Mouse (Mus musculus) forebrain, embryonic 14.5 days (tissue): Measurements from ENCODE around the gene Zfp612. TPM values are rescaled to one million over a fixed set of nuclear protein-coding genes. Genes with fewer than 3 reads are reported as not detected.

Source experiments
- ATAC-seq: fragments of 200-750 bp; cut with Nextera tagmentation; 2 replicates; pipeline ENCODE4 v1.8.0; 2017; ENCODE audit warnings: mild to moderate bottlenecking, moderate library complexity
- DNase-seq: peaks from one replicate; pipeline ENCODE4 v3.0.0-alpha.2; 2015; ENCODE audit warnings: low spot score
- H3K27ac ChIP-seq: fragments of 300-500 bp; sonication (generic); 2 replicates; pipeline ENCODE4 v1.5.1; 2014; ENCODE audit warnings: low read depth, mild to moderate bottlenecking, control low read depth, low read length, moderate library complexity
- H3K27me3 ChIP-seq: fragments of 300-500 bp; sonication (generic); replicated peaks from 2 replicates; pipeline ENCODE4 v1.6.1; 2014; ENCODE audit warnings: low read length, control low read depth, mixed read lengths; ENCODE audit not compliant: control insufficient read depth, insufficient read depth
- H3K36me3 ChIP-seq: fragments of 300-500 bp; sonication (generic); 2 replicates; pipeline ENCODE4 v1.6.1; 2014; ENCODE audit warnings: low read length, control low read depth; ENCODE audit not compliant: control insufficient read depth, insufficient read depth
- H3K4me1 ChIP-seq: fragments of 300-500 bp; sonication (generic); 2 replicates; pipeline ENCODE4 v1.6.1; 2014; ENCODE audit warnings: antibody characterized with exemption, low read length, control low read depth; ENCODE audit not compliant: control insufficient read depth, insufficient read depth
- H3K4me2 ChIP-seq: fragments of 300-500 bp; sonication (generic); 2 replicates; pipeline ENCODE4 v1.6.1; 2014; ENCODE audit warnings: mild to moderate bottlenecking, control low read depth, low read length
- H3K4me3 ChIP-seq: fragments of 300-500 bp; sonication (generic); 2 replicates; pipeline ENCODE4 v1.5.1; 2014; ENCODE audit warnings: low read depth, low read length, control low read depth
- H3K9ac ChIP-seq: fragments of 300-500 bp; sonication (generic); 2 replicates; pipeline ENCODE4 v1.6.1; 2014; ENCODE audit warnings: mild to moderate bottlenecking, low read length, control low read depth, moderate library complexity
- H3K9me3 ChIP-seq: fragments of 300-500 bp; sonication (generic); replicated peaks from 2 replicates; pipeline ENCODE4 v1.6.1; 2016; ENCODE audit warnings: low read length, control low read depth, mixed read lengths; ENCODE audit not compliant: control insufficient read depth
- WGBS: fragments of 180-500 bp; shearing (Covaris S2); extraction: QIAGEN DNeasy Blood & Tissue Kit; methylation state at CpG from one replicate; pipeline ENCODE4 v1.1.7; 2014; 5-methylcytosine and 5-hydroxymethylcytosine counted together
- polyA plus RNA-seq: library from polyadenylated mRNA; unstranded; fragments of >200 nt; fragmentation: Nextera tagmentation; extraction: Ambion mirVana; gene quantifications from 2 replicates; pipeline ENCODE4 v1.2.1, GENCODE M21; 2014

Gene Zfp612
- polyA plus RNA-seq, 1 experiment from 2014 or later: 16.4 TPM

GRCm38 (mm10) chr8:110101676-110102075 lies 22.1 kb downstream of the Zfp612 start:
- DNase-seq: no peak
- H3K4me2 ChIP-seq: no peak overlapping the region
- H3K9me3 ChIP-seq: no peaks in the 10 kb centered on the region
- no peak overlapping the region for H3K27ac ChIP-seq
- H3K27me3 ChIP-seq: no peaks in the 10 kb centered on the region
- 90% methylated on average over 15 of the region's 15 CpGs for WGBS
- no peak for ATAC-seq
- H3K9ac ChIP-seq: no peak overlapping the region
- H3K4me1 ChIP-seq: no peaks in the 10 kb centered on the region
- H3K4me3 ChIP-seq: no peak overlapping the region
- no peaks in the 10 kb centered on the region for H3K36me3 ChIP-seq

- Histone ChIP-seq H3K4me2 (no peak within 1 kb of the TSS), H3K27me3 (no peaks in the 10 kb centered on the region), H3K4me3 (no peak within 1 kb of the TSS), H3K36me3 (no peaks in the 10 kb centered on the region), H3K27ac (no peak within 1 kb of the TSS), H3K9ac (no peak within 1 kb of the TSS), H3K9me3 (no peaks in the 10 kb centered on the region), H3K4me1 (no peaks in the 10 kb centered on the region)
- 92% methylated on average over 3 of the region's 3 CpGs for WGBS
- ATAC-seq: no peak
- no peak for DNase-seq
Measured at GRCm38 (mm10) chr8:110102653-110103052, 23.1 kb downstream of the Zfp612 start, which contains the start of gene Gm17720. Gene Gm17720 (minus strand): TSS chr8:110102753.

- ATAC-seq (no peak), DNase-seq (peak; percentile 21)
- Histone ChIP-seq H3K9me3 (no peaks in the 10 kb centered on the region), H3K27me3 (no peaks in the 10 kb centered on the region), H3K27ac (no peak overlapping the region), H3K4me2 (no peak overlapping the region), H3K4me1 (no peaks in the 10 kb centered on the region), H3K9ac (no peak overlapping the region), H3K36me3 (no peaks in the 10 kb centered on the region), H3K4me3 (no peak overlapping the region)
- 38% methylated on average over 6 of the region's 6 CpGs for WGBS
Measured at GRCm38 (mm10) chr8:110119715-110120114, 40.2 kb downstream of the Zfp612 start.

- no peak overlapping the region for H3K4me3 ChIP-seq
- WGBS: 23% methylated on average over 13 of the region's 13 CpGs
- H3K4me2 ChIP-seq: no peak overlapping the region
- H3K27me3 ChIP-seq: no peaks in the 10 kb centered on the region
- DNase-seq (peak; percentile 88), ATAC-seq (peak; percentile 44; the same call in 1 of the 2 replicates)
- H3K36me3 ChIP-seq: no peaks in the 10 kb centered on the region
- H3K4me1 ChIP-seq: no peaks in the 10 kb centered on the region
- H3K9me3 ChIP-seq: no peaks in the 10 kb centered on the region
- no peak overlapping the region for H3K27ac ChIP-seq
- H3K9ac ChIP-seq: no peak overlapping the region
Measured at GRCm38 (mm10) chr8:110130537-110130936, 51.0 kb downstream of the Zfp612 start.

GRCm38 (mm10) chr8:110134236-110134635 lies 54.7 kb downstream of the Zfp612 start:
- no peak for ATAC-seq
- no peak overlapping the region for H3K9ac ChIP-seq
- H3K4me2 ChIP-seq: no peak overlapping the region
- no peak overlapping the region for H3K27ac ChIP-seq
- no peak overlapping the region for H3K4me3 ChIP-seq
- H3K9me3 ChIP-seq: no peaks in the 10 kb centered on the region
- H3K4me1 ChIP-seq: no peaks in the 10 kb centered on the region
- no peaks in the 10 kb centered on the region for H3K36me3 ChIP-seq
- no peak for DNase-seq
- H3K27me3 ChIP-seq: no peaks in the 10 kb centered on the region
- 91% methylated on average over 8 of the region's 8 CpGs for WGBS

GRCm38 (mm10) chr8:110135515-110135914 lies 56.0 kb downstream of the Zfp612 start:
- no peaks in the 10 kb centered on the region for H3K27me3 ChIP-seq
- H3K9me3 ChIP-seq: no peaks in the 10 kb centered on the region
- no peaks in the 10 kb centered on the region for H3K4me1 ChIP-seq
- 52% methylated on average over 7 of the region's 7 CpGs for WGBS
- H3K36me3 ChIP-seq: no peaks in the 10 kb centered on the region
- ATAC-seq: no peak
- DNase-seq: peak; percentile 49
- H3K4me3 ChIP-seq: no peak overlapping the region
- no peak overlapping the region for H3K27ac ChIP-seq
- no peak overlapping the region for H3K9ac ChIP-seq
- no peak overlapping the region for H3K4me2 ChIP-seq

- Histone ChIP-seq H3K27me3 (no peaks in the 10 kb centered on the region), H3K4me3 (no peak overlapping the region), H3K4me2 (no peak overlapping the region), H3K4me1 (no peaks in the 10 kb centered on the region), H3K9me3 (no peaks in the 10 kb centered on the region), H3K9ac (no peak overlapping the region), H3K36me3 (no peaks in the 10 kb centered on the region), H3K27ac (no peak overlapping the region)
- WGBS: 69% methylated on average over 3 of the region's 3 CpGs
- ATAC-seq (no peak), DNase-seq (no peak)
Measured at GRCm38 (mm10) chr8:110140156-110140555, 60.6 kb downstream of the Zfp612 start.

- H3K4me3 ChIP-seq: no peak overlapping the region
- no peaks in the 10 kb centered on the region for H3K9me3 ChIP-seq
- H3K4me1 ChIP-seq: no peaks in the 10 kb centered on the region
- no peak overlapping the region for H3K27ac ChIP-seq
- DNase-seq (no peak), ATAC-seq (no peak)
- no peak overlapping the region for H3K4me2 ChIP-seq
- 71% methylated on average over 4 of the region's 4 CpGs for WGBS
- no peak overlapping the region for H3K9ac ChIP-seq
- no peaks in the 10 kb centered on the region for H3K27me3 ChIP-seq
- H3K36me3 ChIP-seq: no peaks in the 10 kb centered on the region
Measured at GRCm38 (mm10) chr8:110140770-110141169, 61.2 kb downstream of the Zfp612 start.
